Mouse (Mus musculus): Measurements from ENCODE around the gene B3gnt4.

DNA sequence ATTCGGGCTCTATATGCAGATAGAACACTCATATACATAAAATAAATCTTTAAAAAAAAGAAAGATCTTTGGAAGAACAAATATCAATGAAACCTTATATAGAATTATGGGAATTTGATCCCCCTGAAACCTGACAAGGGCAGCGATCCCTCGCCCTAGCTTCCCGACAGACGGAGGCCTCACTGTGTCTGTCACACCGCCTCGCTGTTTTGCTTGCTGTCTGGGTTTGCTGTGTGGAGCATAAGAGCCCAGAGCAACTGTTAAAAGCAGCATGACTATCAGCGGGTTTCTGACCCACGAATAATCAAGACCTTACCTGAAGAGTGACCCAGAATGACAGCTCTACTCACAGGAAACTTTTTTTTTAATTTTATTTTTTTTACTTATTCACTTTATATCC, 10.4 kb downstream of the B3gnt4 start:
- TF ChIP-seq CTCF (IDR thresholded peaks at IDR 0.05; ENCODE audit: low read depth) (no peak), EP300 (IDR thresholded peaks at IDR 0.05; ENCODE audit: low read depth) (no peak)
